In genomic region chr2:38653293-38653619, GRCm38 (mm10) we compare ENCODE assay signal across 17 mouse cellular contexts.
"Had no signal": no experiment of that assay in that cellular context is flagged by ENCODE, and none has a peak within 500 bp of the region (broad histone marks: within the 10 kb centered on the region; RNA-seq: fewer than 3 reads in every experiment).

No protein-coding gene starts in this region.

- H3K9ac ChIP-seq: limb, embryonic 12.5 days; limb, embryonic 15.5 days; liver, embryonic 14.5 days; liver, postnatal 0 days; lung, embryonic 14.5 days; midbrain, embryonic 12.5 days; midbrain, embryonic 15.5 days; stomach, embryonic 15.5 days had no signal

- H3K9me3 ChIP-seq: limb, embryonic 12.5 days; limb, embryonic 15.5 days; midbrain, embryonic 12.5 days; midbrain, embryonic 15.5 days; stomach, embryonic 15.5 days had no signal

- H3K27me3 ChIP-seq: limb, embryonic 12.5 days; midbrain, embryonic 15.5 days; stomach, embryonic 15.5 days had no signal

- ATAC-seq: liver, postnatal 0 days; lung, postnatal 0 days; midbrain, embryonic 15.5 days had no signal

- H3K4me3 ChIP-seq: limb, embryonic 12.5 days; limb, embryonic 15.5 days; midbrain, embryonic 12.5 days; midbrain, embryonic 15.5 days; stomach, embryonic 15.5 days had no signal

- H3K36me3 ChIP-seq: limb, embryonic 12.5 days; limb, embryonic 15.5 days; midbrain, embryonic 12.5 days; midbrain, embryonic 15.5 days; stomach, embryonic 15.5 days had no signal

- DNase-seq: kidney, postnatal 14 days; kidney, postnatal 4 days; liver, postnatal 0 days; lung, embryonic 14.5 days; right cerebral cortex, postnatal 14 days; right cerebral cortex, postnatal 4 days; spleen, adult 18-20 months; thymus, postnatal 25 days had no signal

- H3K27ac ChIP-seq: limb, embryonic 12.5 days; limb, embryonic 15.5 days; liver, embryonic 14.5 days; macrophage; midbrain, embryonic 12.5 days; midbrain, embryonic 15.5 days; stomach, embryonic 15.5 days had no signal

- H3K4me2 ChIP-seq: limb, embryonic 12.5 days; limb, embryonic 15.5 days; liver, embryonic 11.5 days; lung, embryonic 14.5 days; midbrain, embryonic 12.5 days; midbrain, embryonic 15.5 days; stomach, embryonic 15.5 days had no signal

- H3K4me1 ChIP-seq: midbrain, embryonic 12.5 days; stomach, embryonic 15.5 days had no signal
